Comparison of ENCODE assay signal across 8 mouse cellular contexts in genomic region chr19:53086861-53087260, GRCm38 (mm10). TPM values are rescaled to one million over a fixed set of nuclear protein-coding genes. Genes with fewer than 3 reads are reported as not detected.
DNase-seq lines count a peak whose midpoint lies in the region; ATAC-seq lines count a peak whose summit lies in the region.

No protein-coding gene starts in this region.

- no peak for DNase-seq in kidney, adult 11 months
- DNase-seq in heart, adult 11 months, result peak; percentile 94
- no peak for DNase-seq in right cerebral cortex, postnatal 25 days
- DNase-seq in embryo, embryonic 9.5 days (ENCODE audit: extremely low spot score), result no peak
- DNase-seq in cerebellum, adult 11 months, result no peak

- peak overlapping the region; percentile 90 for H3K27ac ChIP-seq in kidney, embryonic 16.5 days (ENCODE audit: low read length)
- H3K27ac ChIP-seq in intestine, embryonic 15.5 days, result peak overlapping the region; percentile 86
- peak overlapping the region; percentile 26; the same call in 1 of the 2 replicates for H3K27ac ChIP-seq in midbrain, embryonic 16.5 days (ENCODE audit: low read length)

- peak overlapping the region; percentile 36 for H3K4me2 ChIP-seq in kidney, embryonic 16.5 days (replicated peaks; ENCODE audit: low read depth, low read length)
- peak overlapping the region; percentile 55 for H3K4me2 ChIP-seq in intestine, embryonic 15.5 days (replicated peaks)
- peak overlapping the region; percentile 4; the same call in 1 of the 2 replicates for H3K4me2 ChIP-seq in midbrain, embryonic 16.5 days (ENCODE audit: low read length)

- WGBS in kidney, embryonic 16.5 days, result 53% methylated on average over 12 of the region's 12 CpGs
- WGBS in intestine, embryonic 15.5 days, result 48% methylated on average over 12 of the region's 12 CpGs
- 66% methylated on average over 12 of the region's 12 CpGs for WGBS in midbrain, embryonic 16.5 days

- H3K27me3 ChIP-seq in kidney, embryonic 16.5 days (ENCODE audit: insufficient read depth, low read length), result no peaks in the 10 kb centered on the region
- H3K27me3 ChIP-seq in intestine, embryonic 15.5 days (replicated peaks), result no peaks in the 10 kb centered on the region
- no peaks in the 10 kb centered on the region for H3K27me3 ChIP-seq in midbrain, embryonic 16.5 days (ENCODE audit: control insufficient read depth, insufficient read depth, low read depth, low read length)

- no peaks in the 10 kb centered on the region; the same call in 1 of the 2 replicates for H3K9me3 ChIP-seq in kidney, embryonic 16.5 days (ENCODE audit: low read length)
- no peaks in the 10 kb centered on the region for H3K9me3 ChIP-seq in intestine, embryonic 15.5 days
- H3K9me3 ChIP-seq in midbrain, embryonic 16.5 days (replicated peaks; ENCODE audit: control insufficient read depth, low read length, poor library complexity, severe bottlenecking), result no peaks in the 10 kb centered on the region; the same call in 1 of the 2 replicates

- H3K4me3 ChIP-seq in kidney, embryonic 16.5 days (ENCODE audit: low read length), result no peak overlapping the region
- H3K4me3 ChIP-seq in intestine, embryonic 15.5 days (replicated peaks), result no peak overlapping the region
- H3K4me3 ChIP-seq in midbrain, embryonic 16.5 days (ENCODE audit: low read depth, low read length), result no peak overlapping the region

- peak overlapping the region; percentile 3; the same call in 1 of the 2 replicates for H3K9ac ChIP-seq in kidney, embryonic 16.5 days (replicated peaks; ENCODE audit: low read length)
- no peak overlapping the region for H3K9ac ChIP-seq in intestine, embryonic 15.5 days
- H3K9ac ChIP-seq in midbrain, embryonic 16.5 days (ENCODE audit: low read depth, low read length), result no peak overlapping the region; the same call in 1 of the 2 replicates

- ATAC-seq in kidney, embryonic 16.5 days (ENCODE audit: low FRiP score, low TSS enrichment), result no peak
- peak; percentile 44; the same call in 1 of the 2 replicates for ATAC-seq in intestine, embryonic 15.5 days
- ATAC-seq in midbrain, embryonic 16.5 days, result no peak

- peaks cover 35% of the 10 kb centered on the region for H3K4me1 ChIP-seq in kidney, embryonic 16.5 days (ENCODE audit: insufficient read depth, low read length)
- H3K4me1 ChIP-seq in intestine, embryonic 15.5 days (replicated peaks), result peaks cover 29% of the 10 kb centered on the region
- H3K4me1 ChIP-seq in midbrain, embryonic 16.5 days (ENCODE audit: control insufficient read depth, insufficient read depth, low read length), result peaks cover 10% of the 10 kb centered on the region

- H3K36me3 ChIP-seq in kidney, embryonic 16.5 days (ENCODE audit: insufficient read depth, low read length), result no peaks in the 10 kb centered on the region
- H3K36me3 ChIP-seq in intestine, embryonic 15.5 days, result no peaks in the 10 kb centered on the region
- no peaks in the 10 kb centered on the region for H3K36me3 ChIP-seq in midbrain, embryonic 16.5 days (ENCODE audit: control insufficient read depth, insufficient read depth, low read length)

RNA-seq across cellular contexts. Expression of gene Xpnpep1, which starts 46.8 kb away (rescaled TPM):
- 166 and 167 TPM in 2 replicates for polyA plus RNA-seq in kidney, embryonic 16.5 days (2015; fragmentation: Nextera tagmentation; extraction: Ambion mirVana)
- 182 and 206 TPM in 2 replicates for polyA plus RNA-seq in intestine, embryonic 15.5 days (2015; fragmentation: Nextera tagmentation; extraction: Ambion mirVana)
- polyA plus RNA-seq in midbrain, embryonic 16.5 days (2015; fragmentation: Nextera tagmentation; extraction: Ambion mirVana), result 114 and 132 TPM in 2 replicates

RNA-seq across cellular contexts. Expression of gene Add3, which starts 53.4 kb away (rescaled TPM):
- 85.1 and 87.0 TPM in 2 replicates for polyA plus RNA-seq in kidney, embryonic 16.5 days (2015; fragmentation: Nextera tagmentation; extraction: Ambion mirVana)
- polyA plus RNA-seq in intestine, embryonic 15.5 days (2015; fragmentation: Nextera tagmentation; extraction: Ambion mirVana), result 119 and 133 TPM in 2 replicates
- 31.9 and 35.7 TPM in 2 replicates for polyA plus RNA-seq in midbrain, embryonic 16.5 days (2015; fragmentation: Nextera tagmentation; extraction: Ambion mirVana)

Comparison
In these comparisons a context has a peak if more than half of its experiments do, and no peak if none do; other contexts are left out.
1. H3K27ac ChIP-seq: peak in every context shown above with its lines; median percentile 90 in kidney, embryonic 16.5 days; 86 in intestine, embryonic 15.5 days; 26 in midbrain, embryonic 16.5 days.
2. H3K4me2 ChIP-seq: peak in every context shown above with its lines; median percentile 55 in intestine, embryonic 15.5 days; 36 in kidney, embryonic 16.5 days; 4 in midbrain, embryonic 16.5 days.